Mouse (Mus musculus) CH12.LX (cell line): Measurements from ENCODE around the gene Vegfb. TPM values are rescaled to one million over a fixed set of nuclear protein-coding genes. Genes with fewer than 3 reads are reported as not detected.
A peak's percentile ranks its signal among the peaks of the same experiment; 100 is the strongest.

ENCODE experiments used
- DNase-seq: peaks from one replicate; pipeline ENCODE4 v3.0.0-alpha.2; 2013; ENCODE audit errors: extremely low read depth
- H3K27ac ChIP-seq: 2 replicates; pipeline ENCODE4 v1.5.1; 2012; ENCODE audit warnings: low read depth, mild to moderate bottlenecking, control low read depth, moderate library complexity; ENCODE audit not compliant: insufficient read depth
- H3K27me3 ChIP-seq: replicated peaks from 2 replicates; pipeline ENCODE3; 2012; ENCODE audit warnings: inconsistent platforms
- H3K36me3 ChIP-seq, 2 experiments: replicated peaks in 1 of 2; 2 replicates each; pipeline versions ENCODE3 to v1.6.1; 2012; ENCODE audit warnings: inconsistent platforms in 1 of 2, low read length in 1 of 2, mild to moderate bottlenecking in 1 of 2, mixed read lengths in 1 of 2, moderate library complexity in 1 of 2; ENCODE audit not compliant: control insufficient read depth in 1 of 2, insufficient read depth in 1 of 2
- H3K4me1 ChIP-seq, 2 experiments: 2 replicates each; pipeline ENCODE4 v1.6.1; 2012; ENCODE audit warnings: inconsistent platforms in 1 of 2, moderate library complexity in 1 of 2; ENCODE audit not compliant: insufficient read depth in 2 of 2, control insufficient read depth in 1 of 2
- H3K4me2 ChIP-seq: 2 replicates; pipeline ENCODE4 v1.6.1; 2012; ENCODE audit warnings: low read depth, mild to moderate bottlenecking, control low read depth; ENCODE audit not compliant: poor library complexity, insufficient read depth, severe bottlenecking
- H3K4me3 ChIP-seq, 3 experiments: fragments of 150-350 bp in 1 of 3; sonication (generic) in 1 of 3; replicated peaks in 1 of 3; 2 replicates each; pipeline versions ENCODE3 to v1.5.1; 2011 to 2012; ENCODE audit warnings: low read depth in 2 of 3, low read length in 2 of 3, mild to moderate bottlenecking in 2 of 3, moderate library complexity in 2 of 3, control low read depth in 1 of 3, improper control_type of control experiment in 1 of 3, inconsistent platforms in 1 of 3, mixed read lengths in 1 of 3; ENCODE audit not compliant: poor library complexity in 1 of 3
- H3K79me2 ChIP-seq: replicated peaks from 2 replicates; pipeline ENCODE4 v1.6.1; 2012; ENCODE audit warnings: mild to moderate bottlenecking, moderate library complexity; ENCODE audit not compliant: control insufficient read depth, poor library complexity, insufficient read depth, severe bottlenecking; ENCODE audit errors: extremely low read depth
- H3K9ac ChIP-seq: 2 replicates; pipeline ENCODE4 v1.6.1; 2012; ENCODE audit warnings: low read depth, mild to moderate bottlenecking, control low read depth, moderate library complexity; ENCODE audit not compliant: insufficient read depth
- H3K9me3 ChIP-seq: replicated peaks from 2 replicates; pipeline ENCODE3; 2012; ENCODE audit warnings: low read length, inconsistent platforms, mixed read lengths
- BHLHE40 ChIP-seq: IDR thresholded peaks from 2 replicates; pipeline ENCODE4 v1.6.1; 2011; ENCODE audit warnings: mild to moderate bottlenecking, low read depth, low read length, improper control_type of control experiment
- CHD1 ChIP-seq: IDR thresholded peaks from 2 replicates; pipeline ENCODE4 v1.6.1; 2012; ENCODE audit warnings: low read depth, low read length, improper control_type of control experiment, inconsistent platforms
- CHD2 ChIP-seq: IDR thresholded peaks from 2 replicates; pipeline ENCODE4 v1.6.1; 2011; ENCODE audit warnings: low read length, improper control_type of control experiment
- CTCF ChIP-seq, 2 experiments: IDR thresholded peaks in 1 of 2; conservative IDR thresholded peaks in 1 of 2; 2 replicates each; pipeline ENCODE4 v1.5.1; 2011 to 2012; ENCODE audit warnings: low read depth in 2 of 2, low read length in 2 of 2, improper control_type of control experiment in 1 of 2, inconsistent platforms in 1 of 2, mild to moderate bottlenecking in 1 of 2, moderate library complexity in 1 of 2
- E2F4 ChIP-seq: IDR thresholded peaks from 2 replicates; pipeline ENCODE4 v1.6.1; 2011; ENCODE audit warnings: low read depth, low read length, improper control_type of control experiment; ENCODE audit not compliant: insufficient replicate concordance
- ELF1 ChIP-seq: IDR thresholded peaks from 2 replicates; pipeline ENCODE4 v1.6.1; 2014; ENCODE audit warnings: low read depth, mild to moderate bottlenecking, inconsistent platforms, low read length, improper control_type of control experiment
- EP300 ChIP-seq: IDR thresholded peaks from 2 replicates; pipeline ENCODE4 v1.6.1; 2011; ENCODE audit warnings: low read length, improper control_type of control experiment
- ETS1 ChIP-seq: conservative IDR thresholded peaks from 2 replicates; pipeline ENCODE4 v1.6.1; 2012; ENCODE audit warnings: low read depth, mild to moderate bottlenecking, inconsistent platforms, low read length, improper control_type of control experiment, moderate library complexity
- GABPA ChIP-seq: IDR thresholded peaks from 2 replicates; pipeline ENCODE4 v1.6.1; 2012; ENCODE audit warnings: low read depth, low read length, improper control_type of control experiment, inconsistent platforms; ENCODE audit not compliant: insufficient replicate concordance
- HCFC1 ChIP-seq: IDR thresholded peaks from 2 replicates; pipeline ENCODE4 v1.6.1; 2012; ENCODE audit warnings: low read depth, mild to moderate bottlenecking, inconsistent platforms, low read length, improper control_type of control experiment
- IRF4 ChIP-seq: IDR thresholded peaks from 2 replicates; pipeline ENCODE4 v1.6.1; 2014; ENCODE audit warnings: low read depth, mild to moderate bottlenecking, inconsistent platforms, low read length, improper control_type of control experiment
- JUN ChIP-seq: IDR thresholded peaks from 2 replicates; pipeline ENCODE4 v1.6.1; 2011; ENCODE audit warnings: low read depth, mild to moderate bottlenecking, low read length, improper control_type of control experiment, moderate library complexity; ENCODE audit not compliant: insufficient read depth
- JUND ChIP-seq: conservative IDR thresholded peaks from 2 replicates; pipeline ENCODE4 v1.6.1; 2011; ENCODE audit warnings: low read depth, low read length, improper control_type of control experiment
- KAT2A ChIP-seq: IDR thresholded peaks from 2 replicates; pipeline ENCODE4 v1.6.1; 2012; ENCODE audit warnings: low read length, improper control_type of control experiment, inconsistent platforms; ENCODE audit not compliant: insufficient replicate concordance
- MAFK ChIP-seq: IDR thresholded peaks from 2 replicates; pipeline ENCODE4 v1.6.1; 2011; ENCODE audit warnings: low read length, improper control_type of control experiment; ENCODE audit not compliant: insufficient replicate concordance
- MAX ChIP-seq: IDR thresholded peaks from 2 replicates; pipeline ENCODE4 v1.6.1; 2011; ENCODE audit warnings: low read length, improper control_type of control experiment
- MAZ ChIP-seq: IDR thresholded peaks from 2 replicates; pipeline ENCODE4 v1.6.1; 2012; ENCODE audit warnings: low read depth, mild to moderate bottlenecking, inconsistent platforms, low read length, improper control_type of control experiment, moderate library complexity
- MEF2A ChIP-seq: IDR thresholded peaks from 2 replicates; pipeline ENCODE4 v1.6.1; 2014; ENCODE audit warnings: low read depth, mild to moderate bottlenecking, inconsistent platforms, low read length, improper control_type of control experiment, borderline replicate concordance
- MXI1 ChIP-seq: IDR thresholded peaks from 2 replicates; pipeline ENCODE4 v1.6.1; 2011; ENCODE audit warnings: mild to moderate bottlenecking, low read depth, low read length, improper control_type of control experiment
- MYC ChIP-seq: IDR thresholded peaks from 2 replicates; pipeline ENCODE4 v1.6.1; 2011; ENCODE audit warnings: low read depth, mild to moderate bottlenecking, improper control_type of control experiment, low read length
- NELFE ChIP-seq: IDR thresholded peaks from 2 replicates; pipeline ENCODE4 v1.6.1; 2011; ENCODE audit warnings: low read depth, low read length, improper control_type of control experiment
- NRF1 ChIP-seq: IDR thresholded peaks from 2 replicates; pipeline ENCODE4 v1.6.1; 2014; ENCODE audit warnings: low read depth, mild to moderate bottlenecking, inconsistent platforms, low read length, improper control_type of control experiment, moderate library complexity
- PAX5 ChIP-seq: IDR thresholded peaks from 2 replicates; pipeline ENCODE4 v1.6.1; 2012; ENCODE audit warnings: low read length, inconsistent platforms, mixed read lengths
- POLR2A ChIP-seq: IDR thresholded peaks from 2 replicates; pipeline ENCODE4 v1.6.1; 2011; ENCODE audit warnings: low read depth, mild to moderate bottlenecking, improper control_type of control experiment, low read length
- POLR2AphosphoS2 ChIP-seq: IDR thresholded peaks from 2 replicates; pipeline ENCODE4 v1.6.1; 2011; ENCODE audit warnings: low read depth, low read length, improper control_type of control experiment
- RAD21 ChIP-seq: IDR thresholded peaks from 2 replicates; pipeline ENCODE4 v1.6.1; 2011; ENCODE audit warnings: low read depth, mild to moderate bottlenecking, low read length, improper control_type of control experiment, moderate library complexity
- RCOR1 ChIP-seq: conservative IDR thresholded peaks from 2 replicates; pipeline ENCODE4 v1.6.1; 2012; ENCODE audit warnings: low read depth, mild to moderate bottlenecking, inconsistent platforms, low read length, improper control_type of control experiment
- SIN3A ChIP-seq: IDR thresholded peaks from 2 replicates; pipeline ENCODE4 v1.6.1; 2012; ENCODE audit warnings: low read length, improper control_type of control experiment, inconsistent platforms
- SMC3 ChIP-seq: IDR thresholded peaks from 2 replicates; pipeline ENCODE4 v1.6.1; 2011; ENCODE audit warnings: low read depth, low read length, improper control_type of control experiment
- TBP ChIP-seq: conservative IDR thresholded peaks from 2 replicates; pipeline ENCODE4 v1.6.1; 2011; ENCODE audit warnings: low read depth, low read length, improper control_type of control experiment
- TCF12 ChIP-seq: IDR thresholded peaks from 2 replicates; pipeline ENCODE4 v1.6.1; 2014; ENCODE audit warnings: low read depth, mild to moderate bottlenecking, inconsistent platforms, low read length, improper control_type of control experiment
- UBTF ChIP-seq: IDR thresholded peaks from 2 replicates; pipeline ENCODE4 v1.6.1; 2012; ENCODE audit warnings: low read depth, mild to moderate bottlenecking, inconsistent platforms, low read length, improper control_type of control experiment, moderate library complexity
- USF1 ChIP-seq: IDR thresholded peaks from 2 replicates; pipeline ENCODE4 v1.6.1; 2014; ENCODE audit warnings: low read depth, mild to moderate bottlenecking, inconsistent platforms, low read length, improper control_type of control experiment
- USF2 ChIP-seq: conservative IDR thresholded peaks from 2 replicates; pipeline ENCODE4 v1.6.1; 2011; ENCODE audit warnings: low read depth, low read length, improper control_type of control experiment
- ZC3H11A ChIP-seq: IDR thresholded peaks from 2 replicates; pipeline ENCODE4 v1.6.1; 2012; ENCODE audit warnings: low read depth, mild to moderate bottlenecking, inconsistent platforms, low read length, improper control_type of control experiment
- ZKSCAN1 ChIP-seq: IDR thresholded peaks from 2 replicates; pipeline ENCODE4 v1.6.1; 2012; ENCODE audit warnings: low read depth, inconsistent platforms, low read length, improper control_type of control experiment, borderline replicate concordance
- ZMIZ1 ChIP-seq: IDR thresholded peaks from 2 replicates; pipeline ENCODE4 v1.6.1; 2012; ENCODE audit warnings: low read depth, mild to moderate bottlenecking, inconsistent platforms, low read length, improper control_type of control experiment
- ZNF384 ChIP-seq: IDR thresholded peaks from 2 replicates; pipeline ENCODE4 v1.6.1; 2012; ENCODE audit warnings: low read depth, low read length, improper control_type of control experiment, inconsistent platforms
- dilution Hi-C: fragments of 300-500 bp; cut with MboI; formaldehyde crosslinking; loops from 2 replicates; pipeline ENCODE4 v1.14.3; 2020; ENCODE audit warnings: low sequenced_read_pairs; ENCODE audit not compliant: extremely low pct_unique_long_range_greater_than_20kb, extremely low pct_ligation_motif_present
- in situ Hi-C: fragments of 300-500 bp; cut with MboI; formaldehyde crosslinking; loops from 3 replicates; pipeline ENCODE4 v1.14.3; 2019; ENCODE audit warnings: low sequenced_read_pairs, low pct_ligation_motif_present, low pct_unique_long_range_greater_than_20kb, mixed read lengths
- polyA plus RNA-seq: library from polyadenylated mRNA; unstranded; fragments of >175 nt; gene quantifications from 2 replicates; pipeline ENCODE4 v1.2.1, GENCODE M21; 2012; ENCODE audit warnings: low read depth; ENCODE audit not compliant: insufficient read length
- total RNA-seq, 2 experiments: library from RNA; depleted of rRNA; stranded (reverse); fragments of 300-350 nt in 1 of 2; fragments of >200 nt in 1 of 2; gene quantifications; 2 replicates each; pipeline ENCODE4 v1.2.3; 2012 to 2014

Gene Vegfb
- total and polyA plus RNA-seq, 3 experiments: 3.2 to 35.1 (median 13.2) TPM

DNA sequence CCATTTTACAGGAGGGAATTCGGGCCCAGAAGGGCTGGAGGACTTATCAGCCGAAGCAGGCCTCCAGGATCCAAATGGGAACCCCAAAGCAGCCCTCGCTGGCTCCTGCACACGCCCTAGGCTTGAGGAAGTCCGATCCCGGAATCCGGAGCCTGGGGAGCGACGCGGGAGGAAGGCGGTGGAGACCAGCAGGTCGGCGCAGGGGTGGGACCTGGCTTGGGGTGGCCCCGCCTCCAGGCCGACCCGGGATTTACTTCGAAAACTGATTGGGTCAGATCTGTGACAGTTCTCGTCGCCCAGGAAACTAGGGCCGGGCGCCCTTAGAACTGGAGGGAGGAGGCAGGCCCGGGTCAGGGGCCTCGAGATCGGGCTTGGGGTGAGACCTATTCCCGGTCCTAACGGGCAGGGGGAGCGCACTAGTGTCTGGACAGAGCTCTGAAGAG lies 45.2 kb downstream of the Vegfb start, which contains the start of gene Gpr137:
Gpr137 (minus strand) TSS at position 232 of the 443 bp plus-strand sequence.
- no peaks in the 10 kb centered on the region for H3K9me3 ChIP-seq
- peak within 1 kb of the TSS; percentile 85 for H3K4me2 ChIP-seq
- H3K36me3 ChIP-seq: peaks cover 0 to 33% of the 10 kb centered on the region in 2 experiments
- in situ Hi-C loops (no loop called here), dilution Hi-C loops (no loop called here)
- H3K9ac ChIP-seq: peak within 1 kb of the TSS; percentile 81
- DNase-seq: peak; percentile 90
- peaks cover 6 to 24% of the 10 kb centered on the region in 2 experiments for H3K4me1 ChIP-seq
- peak within 1 kb of the TSS; percentile 71 for H3K27ac ChIP-seq
- peak within 1 kb of the TSS; percentile 71 to 78 (median 77) for H3K4me3 ChIP-seq
- H3K79me2 ChIP-seq: no peaks in the 10 kb centered on the region
- no peaks in the 10 kb centered on the region for H3K27me3 ChIP-seq
- TF ChIP-seq MAZ (no peak; the same call in 1 of the 2 replicates), HCFC1 (peak; percentile 21; the same call in 1 of the 2 replicates), JUND (no peak), TCF12 (no peak; the same call in 1 of the 2 replicates), EP300 (no peak), UBTF (0 out of 2 replicates have a peak, but pooled peaks have one; percentile 24), JUN (no peak), ZNF384 (no peak), MAX (no peak; the same call in 1 of the 2 replicates), RCOR1 (no peak), POLR2A (peak; percentile 69), MAFK (no peak), ETS1 (no peak), TBP (no peak), ZMIZ1 (0 out of 2 replicates have a peak, but pooled peaks have one; percentile 47), GABPA (no peak), MXI1 (peak; percentile 75), BHLHE40 (no peak), MYC (no peak), IRF4 (no peak), SIN3A (0 out of 2 replicates have a peak, but pooled peaks have one; percentile 24), NELFE (peak; percentile 49), E2F4 (no peak), CHD2 (no peak), ZKSCAN1 (no peak), KAT2A (no peak), CTCF (conservative IDR thresholded peaks at IDR 0.05 in 1 of 2, IDR thresholded peaks at IDR 0.05 in 1 of 2; ENCODE audit: low read depth in 2 of 2, low read length in 2 of 2) (no peak), SMC3 (no peak), ZC3H11A (no peak), MEF2A (no peak), USF2 (no peak), POLR2AphosphoS2 (peak; percentile 85; the same call in 1 of the 2 replicates), PAX5 (no peak), RAD21 (no peak), ELF1 (peak; percentile 60), USF1 (no peak), CHD1 (no peak), NRF1 (peak; percentile 21; the same call in 1 of the 2 replicates)
